Mouse (Mus musculus) heart, postnatal 10 days (tissue): Measurements from ENCODE around the gene Pi16. TPM values are rescaled to one million over a fixed set of nuclear protein-coding genes. Genes with fewer than 3 reads are reported as not detected.
"Not testable (repeated sequence)": the region's sequence is repeated elsewhere in the genome, so short reads cannot be mapped to it uniquely, and the experiment has no call there.

ENCODE experiments used
- DNase-seq, 2 experiments: peaks; one replicate each; pipeline ENCODE4 v3.0.0; 2021
- intact Hi-C: fragments of 180-260 bp; cut with DNase I; formaldehyde crosslinking; loops from one replicate; pipeline ENCODE4 v1.15.1; 2025
- total RNA-seq, 2 experiments: library from RNA; stranded (reverse); gene quantifications; 2 replicates each; pipeline ENCODE4 v1.2.3; 2021

Gene Pi16
- total RNA-seq, 2 experiments from 2014 or later: 26.9 to 33.9 TPM

DNA sequence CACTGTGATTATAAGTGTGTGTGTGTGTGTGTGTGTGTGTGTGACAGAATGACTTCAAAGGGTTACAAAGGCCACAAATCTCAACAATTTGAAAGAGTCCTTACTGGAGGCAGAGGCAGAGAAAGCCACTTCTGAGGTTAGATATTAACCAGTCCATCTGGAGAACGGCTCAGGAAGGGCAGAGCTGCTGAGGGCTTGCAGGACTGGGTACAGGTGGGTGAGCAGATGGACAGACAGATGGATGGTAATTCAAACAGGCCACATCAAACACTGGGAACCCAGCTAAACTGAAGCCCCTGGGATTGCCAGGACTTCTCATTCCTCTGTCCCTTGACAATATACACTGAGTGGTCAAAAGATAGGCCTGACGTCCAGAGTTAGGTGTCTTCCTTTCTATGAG, 31.5 kb downstream of the Pi16 start:
- intact Hi-C loops: no loop called here
- no peak for DNase-seq

GRCm38 (mm10) chr17:29351056-29351455, 33.6 kb downstream of the Pi16 start:
- intact Hi-C loops: not testable (repeated sequence)

GRCm38 (mm10) chr17:29355461-29355840, 38.0 kb downstream of the Pi16 start:
- DNase-seq: no peak
- intact Hi-C loops: no loop called here

More at GRCm38 (mm10) chr17:29351056-29351455, 33.6 kb downstream of the Pi16 start:
- not testable (repeated sequence) for DNase-seq

GRCm38 (mm10) chr17:29355841-29356478, 38.5 kb downstream of the Pi16 start:
- DNase-seq: peak; percentile 93
- intact Hi-C loops: no loop called here

- intact Hi-C loops: no loop called here
- DNase-seq: no peak
These were observed 39.0 kb downstream of the Pi16 start for GRCm38 (mm10) chr17:29356479-29356856.

DNA sequence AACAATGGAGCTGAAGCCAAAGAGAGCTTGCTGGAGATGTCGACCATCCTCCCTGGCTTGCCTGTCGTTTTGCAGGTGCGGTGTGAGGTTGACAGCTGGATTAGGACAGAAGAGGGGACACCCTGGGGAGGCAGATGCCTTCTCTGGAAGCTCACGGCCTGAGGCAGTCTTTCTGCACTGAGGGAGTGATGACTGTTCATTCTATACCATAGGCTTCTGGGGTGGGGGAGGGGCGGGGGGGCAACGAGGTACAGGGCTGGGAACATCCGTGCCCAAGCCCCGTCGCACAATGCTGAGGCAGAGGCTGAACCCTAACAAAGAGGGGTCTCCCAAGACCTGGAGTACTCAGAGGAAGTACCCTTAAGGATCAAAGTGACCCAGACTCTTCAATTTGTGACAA, 39.4 kb downstream of the Pi16 start:
- DNase-seq: no peak
- intact Hi-C loops: no loop called here

- DNase-seq: no peak
- intact Hi-C loops: no loop called here
These were observed 41.4 kb downstream of the Pi16 start for GRCm38 (mm10) chr17:29358928-29359327.

DNA sequence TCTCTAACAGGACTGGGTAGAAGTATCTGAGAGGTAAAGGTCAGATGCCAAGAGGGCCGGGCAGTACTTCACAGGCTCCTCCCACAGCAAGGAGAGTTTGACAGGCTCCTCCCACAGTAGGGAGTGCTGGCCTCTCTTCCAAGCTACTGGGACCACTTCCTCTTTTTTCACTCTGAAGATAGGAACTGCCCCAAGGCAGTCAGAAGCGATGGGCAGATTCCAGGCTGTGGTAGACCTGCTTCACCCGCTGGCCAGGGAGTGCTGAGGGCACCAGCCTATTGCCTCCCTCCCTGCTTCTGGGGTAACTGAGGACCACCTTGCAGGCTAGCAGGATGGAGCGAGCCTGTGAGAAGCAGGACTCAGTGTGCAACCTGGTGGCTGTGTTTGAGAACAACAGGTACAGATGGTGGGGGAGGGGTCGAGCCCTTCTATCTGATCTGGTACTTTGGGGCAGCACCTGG, 43.3 kb downstream of the Pi16 start, which contains the start of gene Fgd2:
Gene Fgd2 (plus strand): TSS at position 154 of the 461 bp plus-strand sequence.
- intact Hi-C loops: loop anchor here (10.0 kb wide), 1 partner anchor 306 kb away; no protein-coding TSS in a partner anchor
- DNase-seq: peak in 1 of 2 experiments; percentile 36

- DNase-seq: no peak
- intact Hi-C loops: loop anchor here (10.0 kb wide), 1 partner anchor 307 kb away; no protein-coding TSS in a partner anchor
These were observed 44.7 kb downstream of the Pi16 start for GRCm38 (mm10) chr17:29361982-29362691.

- no peak for DNase-seq
- intact Hi-C loops: loop anchor here (10.0 kb wide), 1 partner anchor 308 kb away; no protein-coding TSS in a partner anchor
These were observed 45.6 kb downstream of the Pi16 start for GRCm38 (mm10) chr17:29363109-29363508.

DNA sequence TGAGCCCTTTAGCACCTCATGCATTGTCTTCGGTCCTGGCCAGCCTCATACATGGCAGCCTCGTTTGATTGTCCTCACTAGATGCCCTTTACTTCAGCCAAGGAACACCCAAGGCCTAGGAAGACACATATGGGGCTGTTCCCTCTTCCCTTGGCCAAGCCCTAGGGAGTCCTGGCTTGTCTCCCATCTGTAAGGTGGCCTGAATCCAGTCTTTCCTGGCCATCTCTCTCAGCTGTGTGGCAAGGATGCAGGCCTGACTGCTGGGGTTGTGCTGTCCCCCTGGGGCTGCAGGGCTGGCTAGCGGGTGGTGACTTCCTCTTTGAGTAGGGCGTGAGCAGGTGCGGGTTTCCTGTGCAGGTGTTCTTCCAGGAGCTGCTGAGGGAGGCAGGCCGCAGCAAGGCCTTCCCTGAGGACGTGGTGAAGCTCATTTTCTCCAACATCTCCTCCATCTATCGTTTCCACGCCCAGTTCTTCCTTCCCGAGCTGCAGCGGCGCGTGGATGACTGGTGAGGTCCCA, 47.7 kb downstream of the Pi16 start:
- intact Hi-C loops: loop anchor here (10.0 kb wide), 1 partner anchor 310 kb away; no protein-coding TSS in a partner anchor
- DNase-seq: no peak

DNA sequence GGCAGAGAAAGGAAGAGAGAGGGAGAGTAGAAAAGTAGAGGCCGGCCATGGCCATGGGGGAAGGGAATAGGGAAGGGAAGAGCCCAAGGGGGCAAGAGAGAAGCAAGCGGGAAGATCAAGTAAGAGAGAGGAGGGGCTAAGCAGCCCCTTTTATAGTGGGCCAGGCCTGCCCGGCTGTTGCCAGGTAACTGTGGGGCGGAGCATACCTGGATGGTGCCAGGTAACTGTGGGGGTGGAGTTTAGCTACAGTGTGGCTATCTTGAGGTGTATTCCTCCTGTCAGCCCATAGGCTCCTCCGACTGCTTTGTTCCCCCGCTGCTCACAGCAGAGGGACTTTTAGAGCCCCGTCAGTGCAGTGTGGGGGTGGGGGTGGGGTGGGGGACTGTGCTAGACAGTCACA, 51.2 kb downstream of the Pi16 start:
- DNase-seq: no peak
- intact Hi-C loops: loop anchor here (10.0 kb wide), 1 partner anchor 314 kb away; no protein-coding TSS in a partner anchor

GRCm38 (mm10) chr17:29370984-29371723, 53.7 kb downstream of the Pi16 start:
- intact Hi-C loops: loop anchor here (1.0 to 2.0 kb wide), 4 partner anchors 76 to 194 kb away; partner anchors contain the start of gene BC004004
- peak; percentile 95 to 97 for DNase-seq

GRCm38 (mm10) chr17:29375871-29376270, 58.4 kb downstream of the Pi16 start:
- intact Hi-C loops: no loop called here

DNA sequence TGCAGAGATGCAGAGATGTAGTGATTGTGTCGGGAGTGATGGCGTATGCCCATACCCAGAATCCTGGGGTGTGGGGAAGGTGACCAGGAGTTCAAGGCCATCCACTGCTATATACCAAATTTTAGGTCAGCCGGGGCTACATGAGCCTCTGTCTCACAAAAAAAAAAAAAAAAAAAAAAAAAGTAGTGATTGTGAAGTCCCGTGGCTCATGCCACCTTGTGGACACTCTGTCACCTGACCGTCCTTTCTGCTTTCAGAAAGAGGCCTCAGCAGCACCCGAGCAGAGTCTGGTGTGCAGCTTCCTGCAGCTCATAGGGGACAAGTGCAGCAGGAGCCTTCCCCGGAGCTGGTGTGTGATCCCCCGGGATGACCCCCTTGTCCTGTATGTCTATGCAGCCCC, 60.6 kb downstream of the Pi16 start:
- intact Hi-C loops: no loop called here
- DNase-seq: no peak

More at GRCm38 (mm10) chr17:29375871-29376270, 58.4 kb downstream of the Pi16 start:
- DNase-seq: no peak

Other genes starting within 250 kb of the Pi16 start
- gene Cdkn1a, start 226.7 kb upstream of the Pi16 start, total RNA-seq: 100 to 1,000 TPM in 1 of 2 experiments, 10 to 100 TPM in 1; 46.2 to 180 TPM
- gene Rab44, start 203.5 kb upstream of the Pi16 start, total RNA-seq: under 1 TPM; 0.34 to 0.87 TPM
- gene Cpne5, start 79.5 kb upstream of the Pi16 start, total RNA-seq: 1 to 10 TPM; 2.7 to 5.7 TPM
- 10 to 100 TPM; 31.2 to 34.1 TPM for gene Ppil1, start 53.5 kb upstream of the Pi16 start, total RNA-seq
- 100 to 1,000 TPM; 193 to 194 TPM for gene BC004004, start 48.9 kb upstream of the Pi16 start, total RNA-seq
- gene Mtch1, start 30.3 kb downstream of the Pi16 start, total RNA-seq: 100 to 1,000 TPM; 345 to 350 TPM
- 1 to 10 TPM; 2.5 to 2.6 TPM for gene Fgd2, start 43.2 kb downstream of the Pi16 start, total RNA-seq
- 10 to 100 TPM; 40.6 to 51.5 TPM for gene Pim1, start 173.1 kb downstream of the Pi16 start, total RNA-seq
- not detected for gene Gm17657, start 232.0 kb downstream of the Pi16 start, total RNA-seq
- 10 to 100 TPM; 15.4 to 16.2 TPM for gene Tbc1d22b, start 232.1 kb downstream of the Pi16 start, total RNA-seq
- gene Tmem217, start 234.7 kb downstream of the Pi16 start, total RNA-seq: not detected